Mouse (Mus musculus) bone marrow, adult 2 months (tissue): Measurements from ENCODE around the gene Actc1.

Experiments used
- CTCF ChIP-seq: fragments of 200-500 bp; IDR thresholded peaks from 2 replicates; pipeline ENCODE4 v1.5.1; 2011; ENCODE audit warnings: low read length, control low read depth; ENCODE audit not compliant: control insufficient read depth, insufficient read depth
- POLR2A ChIP-seq: fragments of 200-500 bp; IDR thresholded peaks from 2 replicates; pipeline ENCODE4 v1.6.1; 2011; ENCODE audit warnings: low read depth, mild to moderate bottlenecking, control low read depth, low read length, borderline replicate concordance; ENCODE audit not compliant: control insufficient read depth

DNA sequence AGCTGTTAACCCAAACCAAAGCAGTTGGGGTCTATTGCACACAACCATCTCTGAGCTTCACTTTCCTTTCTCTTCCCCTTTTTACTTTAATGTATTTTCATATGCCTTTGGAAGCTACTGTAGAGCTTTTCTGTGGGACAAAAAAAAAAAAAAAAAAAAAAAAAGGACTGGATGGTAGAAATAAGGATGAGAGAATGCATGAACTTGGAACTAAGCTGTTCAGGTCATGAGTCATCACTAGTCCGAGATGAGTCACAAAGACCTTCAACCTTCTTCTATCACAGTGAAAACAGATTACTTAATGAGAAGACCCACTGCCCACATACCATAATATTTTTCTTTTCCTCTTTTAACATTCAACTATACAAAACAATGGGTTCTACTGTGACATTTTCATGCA lies 6.3 kb upstream of the Actc1 start:
- no peak for TF ChIP-seq POLR2A
- no peak for TF ChIP-seq CTCF
